Mouse (Mus musculus) liver, postnatal 0 days (tissue): ENCODE measurements around the gene Esyt1. TPM values are rescaled to one million over a fixed set of nuclear protein-coding genes. Genes with fewer than 3 reads are reported as not detected.

ENCODE experiments used
- ATAC-seq: fragments of 200-750 bp; cut with Nextera tagmentation; 2 replicates; pipeline ENCODE4 v1.8.0; 2017; ENCODE audit warnings: mild to moderate bottlenecking, moderate library complexity
- DNase-seq: peaks from one replicate; pipeline ENCODE4 v3.0.0-alpha.2; 2016
- H3K27ac ChIP-seq: fragments of 300-500 bp; sonication (generic); 2 replicates; pipeline ENCODE4 v1.5.1; 2014; ENCODE audit warnings: antibody characterized with exemption, moderate library complexity, mild to moderate bottlenecking, low read depth
- H3K27me3 ChIP-seq: fragments of 300-500 bp; sonication (generic); 2 replicates; pipeline ENCODE4 v1.6.1; 2014; ENCODE audit warnings: low read length, control low read depth, mixed read lengths; ENCODE audit not compliant: insufficient read depth
- H3K36me3 ChIP-seq: fragments of 300-500 bp; sonication (generic); replicated peaks from 2 replicates; pipeline ENCODE4 v1.6.1; 2014; ENCODE audit warnings: mild to moderate bottlenecking, control low read depth, low read length, moderate library complexity, mixed read lengths; ENCODE audit not compliant: insufficient read depth
- H3K4me1 ChIP-seq: fragments of 300-500 bp; sonication (generic); 2 replicates; pipeline ENCODE4 v1.6.1; 2014; ENCODE audit warnings: antibody characterized with exemption, mild to moderate bottlenecking, control low read depth; ENCODE audit not compliant: insufficient read depth
- H3K4me2 ChIP-seq: fragments of 300-500 bp; sonication (generic); 2 replicates; pipeline ENCODE4 v1.6.1; 2014; ENCODE audit warnings: low read depth, mild to moderate bottlenecking, low read length, moderate library complexity, mixed read lengths
- H3K4me3 ChIP-seq: fragments of 300-500 bp; sonication (generic); 2 replicates; pipeline ENCODE4 v1.5.1; 2014; ENCODE audit warnings: low read depth, low read length
- H3K9ac ChIP-seq: fragments of 300-500 bp; sonication (generic); replicated peaks from 2 replicates; pipeline ENCODE4 v1.6.1; 2014; ENCODE audit warnings: mild to moderate bottlenecking, moderate library complexity
- H3K9me3 ChIP-seq: fragments of 300-500 bp; sonication (generic); 2 replicates; pipeline ENCODE4 v1.6.1; 2016; ENCODE audit warnings: mild to moderate bottlenecking, control low read depth, low read length, mixed read lengths
- CTCF ChIP-seq: sonication (generic); IDR thresholded peaks from 2 replicates; pipeline ENCODE4 v1.5.1; 2016; ENCODE audit warnings: antibody characterized with exemption, low read depth
- EP300 ChIP-seq: IDR thresholded peaks from 2 replicates; pipeline ENCODE4 v1.6.1; 2016; ENCODE audit warnings: antibody characterized with exemption, low read depth, mild to moderate bottlenecking
- WGBS: fragments of 180-500 bp; shearing (Covaris S2); extraction: QIAGEN DNeasy Blood & Tissue Kit; methylation state at CpG from one replicate; pipeline ENCODE4 v1.1.7; 2014; ENCODE audit not compliant: insufficient replicate concordance; 5-methylcytosine and 5-hydroxymethylcytosine counted together
- polyA plus RNA-seq: library from polyadenylated mRNA; unstranded; fragments of >200 nt; fragmentation: Nextera tagmentation; extraction: Ambion mirVana; gene quantifications from 2 replicates; pipeline ENCODE4 v1.2.1, GENCODE M21; 2015

Gene Esyt1
- polyA plus RNA-seq, 1 experiment from 2014 or later, result 7.6 TPM

DNA sequence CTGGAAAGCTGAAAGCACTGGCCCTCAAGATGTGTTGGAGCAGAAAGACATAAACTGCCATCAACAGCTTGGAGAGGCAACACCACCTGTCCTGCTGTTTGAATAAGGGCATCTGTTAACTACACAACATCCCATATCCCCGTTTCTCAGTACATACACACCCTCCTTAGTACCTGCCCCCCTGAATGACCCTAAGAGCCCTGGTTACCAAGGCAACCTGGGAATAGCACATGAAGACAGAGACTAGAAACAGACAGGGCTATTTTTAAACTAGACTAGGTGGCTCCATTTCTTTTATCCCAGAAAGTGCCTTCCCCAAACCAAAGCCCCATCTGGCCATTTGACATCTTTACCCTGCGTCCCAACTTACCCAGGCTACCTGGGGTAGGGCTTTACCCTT lies 17.4 kb upstream of the Esyt1 start:
- ATAC-seq (no peak), DNase-seq (no peak)
- WGBS, result 68% methylated on average over 2 of the region's 2 CpGs

DNA sequence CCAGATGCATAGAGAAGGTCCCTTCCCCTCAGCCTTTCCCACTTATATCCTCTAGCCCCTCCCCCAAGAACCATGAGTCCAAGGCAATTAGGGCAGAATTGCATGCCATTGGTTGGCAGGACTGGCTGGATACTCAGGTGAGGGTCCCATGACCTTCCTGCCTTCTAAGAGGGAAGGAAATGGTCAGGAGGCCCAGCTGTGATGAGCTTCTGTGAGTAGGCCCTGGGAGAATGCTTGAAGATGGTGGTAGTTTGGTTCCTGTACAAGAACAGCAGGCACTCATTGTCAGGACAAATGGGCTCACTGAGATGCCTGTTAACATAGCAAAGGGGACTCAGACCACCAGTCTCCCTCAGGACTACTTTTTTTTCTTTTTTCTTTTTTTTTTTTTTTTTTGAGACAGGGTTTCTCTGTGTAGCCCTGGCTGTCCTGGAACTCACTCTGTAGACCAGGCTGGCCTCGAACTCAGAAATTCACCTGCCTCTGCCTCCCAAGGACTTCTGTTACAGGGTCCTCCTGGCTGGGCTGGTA lies 12.7 kb upstream of the Esyt1 start:
- H3K9ac ChIP-seq, result no peak overlapping the region
- 92% methylated on average over 1 of the region's 1 CpGs for WGBS
- ATAC-seq (no peak), DNase-seq (no peak)
- TF ChIP-seq CTCF (no peak), EP300 (no peak)
- no peak overlapping the region for H3K27ac ChIP-seq
- H3K9me3 ChIP-seq, result no peaks in the 10 kb centered on the region
- H3K4me1 ChIP-seq, result 0 out of 2 replicates have a peak, but pooled peaks cover 5% of the 10 kb centered on the region
- H3K4me2 ChIP-seq, result no peak overlapping the region
- peaks cover under 1% of the 10 kb centered on the region; the same call in 1 of the 2 replicates for H3K36me3 ChIP-seq
- no peak overlapping the region for H3K4me3 ChIP-seq
- H3K27me3 ChIP-seq, result no peaks in the 10 kb centered on the region

More for the DNA sequence above, 17.4 kb upstream of the Esyt1 start:
- Histone ChIP-seq H3K4me2 (no peak overlapping the region), H3K27ac (no peak overlapping the region), H3K4me3 (no peak overlapping the region), H3K4me1 (peaks cover 5% of the 10 kb centered on the region; the same call in 1 of the 2 replicates), H3K27me3 (no peaks in the 10 kb centered on the region), H3K9me3 (no peaks in the 10 kb centered on the region), H3K9ac (no peak overlapping the region), H3K36me3 (peaks cover 24% of the 10 kb centered on the region)
- no peak for TF ChIP-seq CTCF
- TF ChIP-seq EP300, result no peak

GRCm38 (mm10) chr10:128536266-128536940 lies 10.7 kb upstream of the Esyt1 start:
- no peaks in the 10 kb centered on the region for H3K27me3 ChIP-seq
- DNase-seq (peak; percentile 91), ATAC-seq (peak; percentile 98)
- H3K36me3 ChIP-seq, result no peaks in the 10 kb centered on the region
- 0 out of 2 replicates have a peak overlapping the region, but pooled peaks have one; percentile 13 for H3K9ac ChIP-seq
- no peaks in the 10 kb centered on the region for H3K9me3 ChIP-seq
- H3K27ac ChIP-seq, result peak overlapping the region; percentile 66
- TF ChIP-seq CTCF (peak; percentile 97), EP300 (peak; percentile 51; the same call in 1 of the 2 replicates)
- H3K4me3 ChIP-seq, result peak overlapping the region; percentile 17; the same call in 1 of the 2 replicates
- H3K4me1 ChIP-seq, result 0 out of 2 replicates have a peak, but pooled peaks cover 5% of the 10 kb centered on the region
- 10% methylated on average over 18 of the region's 18 CpGs for WGBS
- peak overlapping the region; percentile 59 for H3K4me2 ChIP-seq

DNA sequence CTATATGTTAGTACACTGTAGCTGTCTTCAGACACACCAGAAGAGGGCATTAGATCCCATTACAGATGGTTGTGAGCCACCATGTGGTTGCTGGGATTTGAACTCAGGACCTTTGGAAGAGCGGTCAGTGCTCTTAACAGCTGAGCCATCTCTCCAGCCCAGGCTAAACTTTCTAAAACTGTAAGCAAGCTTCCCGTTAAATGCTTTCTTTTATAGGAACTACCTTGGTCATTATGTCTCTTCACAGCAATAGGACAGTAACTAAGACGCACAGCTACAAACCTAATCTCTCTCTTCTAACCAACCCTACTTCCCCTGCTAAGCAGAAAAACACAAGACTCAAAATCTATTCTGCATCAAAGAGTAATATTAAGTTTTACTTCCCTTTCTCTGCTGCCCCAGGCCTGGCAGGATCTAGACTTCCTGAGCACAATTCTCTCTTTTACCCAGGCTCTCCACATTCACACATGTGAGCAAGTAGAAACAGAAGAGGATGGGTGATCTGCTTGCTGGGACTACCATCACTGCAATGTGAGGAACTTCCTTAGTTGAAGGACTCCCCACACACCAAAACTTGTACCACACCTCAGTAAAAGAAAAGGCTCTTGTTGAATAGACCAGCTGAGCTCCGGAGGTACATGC lies 10.1 kb upstream of the Esyt1 start:
- peak overlapping the region; percentile 64 for H3K27ac ChIP-seq

DNA sequence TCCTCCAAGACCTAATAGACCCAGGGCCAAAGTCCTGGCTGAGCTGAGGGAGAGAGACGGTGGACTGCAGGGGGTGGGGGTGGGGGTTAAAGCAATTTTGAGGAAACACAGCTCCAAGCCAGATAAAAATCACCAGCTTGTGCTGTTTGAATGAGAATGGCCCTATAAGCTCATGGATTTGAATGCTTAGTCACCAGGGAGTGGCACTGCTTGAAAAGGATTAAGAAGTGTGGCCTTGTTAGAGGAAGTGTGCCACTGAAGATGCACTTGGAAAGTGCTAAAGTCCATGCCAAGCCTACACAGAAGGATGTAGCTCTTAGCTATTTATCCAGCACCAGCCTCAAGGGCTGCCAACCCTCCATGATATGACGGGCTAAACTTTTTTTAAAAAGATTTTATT lies 9.5 kb upstream of the Esyt1 start:
- H3K9me3 ChIP-seq, result no peaks in the 10 kb centered on the region
- H3K27ac ChIP-seq, result 0 out of 2 replicates have a peak overlapping the region, but pooled peaks have one; percentile 64
- DNase-seq, result no peak
- H3K27me3 ChIP-seq, result no peaks in the 10 kb centered on the region
- ATAC-seq, result no peak
- H3K4me3 ChIP-seq, result no peak overlapping the region
- no peaks in the 10 kb centered on the region for H3K36me3 ChIP-seq
- TF ChIP-seq CTCF (no peak), EP300 (no peak)
- 69% methylated on average over 2 of the region's 2 CpGs for WGBS
- no peak overlapping the region for H3K9ac ChIP-seq
- 0 out of 2 replicates have a peak, but pooled peaks cover 5% of the 10 kb centered on the region for H3K4me1 ChIP-seq
- H3K4me2 ChIP-seq, result no peak overlapping the region

More for the DNA sequence above, 10.1 kb upstream of the Esyt1 start:
- Histone ChIP-seq H3K36me3 (no peaks in the 10 kb centered on the region), H3K27me3 (no peaks in the 10 kb centered on the region), H3K4me2 (peak overlapping the region; percentile 59), H3K4me1 (0 out of 2 replicates have a peak, but pooled peaks cover 5% of the 10 kb centered on the region), H3K4me3 (0 out of 2 replicates have a peak overlapping the region, but pooled peaks have one; percentile 17), H3K9ac (0 out of 2 replicates have a peak overlapping the region, but pooled peaks have one; percentile 13), H3K9me3 (no peaks in the 10 kb centered on the region)
- DNase-seq, result no peak
- no peak for TF ChIP-seq EP300
- TF ChIP-seq CTCF, result no peak
- WGBS, result 52% methylated on average over 4 of the region's 4 CpGs
- peak; percentile 43 for ATAC-seq
